Mouse (Mus musculus) heart, adult 8-10 months (tissue): ENCODE measurements around the gene Capn10. TPM values are rescaled to one million over a fixed set of nuclear protein-coding genes. Genes with fewer than 3 reads are reported as not detected.

Experiments
- DNase-seq: peaks from one replicate; pipeline ENCODE4 v3.0.0; 2022; ENCODE audit warnings: low spot score
- total RNA-seq, 4 experiments: library from RNA; stranded (reverse); gene quantifications; 2 replicates each; pipeline ENCODE4 v1.2.4; 2022

Gene Capn10
- total RNA-seq, 4 experiments from 2014 or later = 4.9 to 7.4 (median 6.7) TPM

- DNase-seq = no peak
Observed at GRCm38 (mm10) chr1:92976141-92976566, 42.0 kb downstream of the Capn10 start.

GRCm38 (mm10) chr1:92978645-92979044 is 44.5 kb downstream of the Capn10 start:
- DNase-seq = no peak

GRCm38 (mm10) chr1:92979073-92979602 is 45.0 kb downstream of the Capn10 start:
- no peak for DNase-seq

- DNase-seq = peak; percentile 87
Observed at GRCm38 (mm10) chr1:92981056-92981845, 47.1 kb downstream of the Capn10 start.

GRCm38 (mm10) chr1:92982931-92983605 is 48.9 kb downstream of the Capn10 start:
- DNase-seq = no peak

GRCm38 (mm10) chr1:92984999-92985398 is 50.8 kb downstream of the Capn10 start:
- DNase-seq = no peak

- DNase-seq = no peak
Observed at GRCm38 (mm10) chr1:92988894-92989293, 54.7 kb downstream of the Capn10 start.

- DNase-seq = no peak
Observed at GRCm38 (mm10) chr1:92989891-92990290, 55.7 kb downstream of the Capn10 start.

GRCm38 (mm10) chr1:92992214-92992855 is 58.2 kb downstream of the Capn10 start:
- no peak for DNase-seq

GRCm38 (mm10) chr1:92992880-92993279 is 58.7 kb downstream of the Capn10 start:
- DNase-seq = no peak

Other genes starting within 250 kb of the Capn10 start
- 100 to 1,000 TPM; 481 to 555 (median 528) TPM for gene Gpc1, start 102.7 kb upstream of the Capn10 start, total RNA-seq
- gene Ankmy1, start 31.5 kb upstream of the Capn10 start, total RNA-seq = under 1 TPM in 2 of 4 experiments, not detected in 2; 0.09 to 0.11 TPM
- 10 to 100 TPM; 15.6 to 16.6 (median 16.5) TPM for gene Dusp28, start 27.4 kb upstream of the Capn10 start, total RNA-seq
- 10 to 100 TPM; 72.0 to 80.4 (median 77.3) TPM for gene Rnpepl1, start 23.6 kb upstream of the Capn10 start, total RNA-seq
- gene Gpr35, start 16.5 kb downstream of the Capn10 start, total RNA-seq = 1 to 10 TPM in 1 of 4 experiments, under 1 TPM in 3; 0.19 to 1.3 (median 0.47) TPM
- gene Aqp12, start 72.0 kb downstream of the Capn10 start, total RNA-seq = not detected
- 1 to 10 TPM; 1.1 to 2.2 (median 1.3) TPM for gene Kif1a, start 167.6 kb downstream of the Capn10 start, total RNA-seq
- gene Agxt, start 200.9 kb downstream of the Capn10 start, total RNA-seq = not detected
- gene 2310007B03Rik, start 226.6 kb downstream of the Capn10 start, total RNA-seq = not detected
- gene Crocc2, start 234.3 kb downstream of the Capn10 start, total RNA-seq = under 1 TPM in 3 of 4 experiments, not detected in 1; 0.06 to 0.09 (median 0.06) TPM